Mouse (Mus musculus): ENCODE measurements around the gene Uap1l1. TPM values are rescaled to one million over a fixed set of nuclear protein-coding genes. Genes with fewer than 3 reads are reported as not detected.

Uap1l1 gene
- polyA plus RNA-seq, 1 experiment from 2014 or later, result 4.4 TPM

DNA sequence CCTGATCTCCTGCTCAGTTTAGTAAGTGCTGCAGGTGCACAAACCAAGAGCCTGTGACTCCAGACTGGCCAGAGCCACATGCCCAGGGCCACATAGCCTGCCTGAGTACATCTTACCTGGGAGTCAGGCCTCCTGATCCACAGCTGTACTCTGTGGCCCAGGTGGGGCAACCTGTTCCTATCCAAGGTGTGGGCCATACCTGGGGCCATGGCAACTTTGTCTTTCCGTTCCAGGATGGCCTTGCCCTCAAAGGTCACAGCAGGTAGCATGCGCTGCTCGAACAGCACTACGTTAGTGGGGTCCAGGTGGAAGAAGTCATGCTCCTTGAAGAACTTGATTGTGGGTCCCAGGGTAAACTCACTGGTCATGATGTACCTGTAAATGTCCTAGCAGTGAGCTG, 1.2 kb downstream of the Uap1l1 start:
- peaks cover 11% of the 10 kb centered on the region for H3K4me1 ChIP-seq (replicated peaks)
- no peaks in the 10 kb centered on the region for H3K36me3 ChIP-seq
- no peak overlapping the region for H3K27ac ChIP-seq
- H3K9ac ChIP-seq (replicated peaks), result no peak overlapping the region
- peaks cover 52% of the 10 kb centered on the region for H3K27me3 ChIP-seq
- H3K4me3 ChIP-seq (replicated peaks), result no peak overlapping the region
- H3K4me2 ChIP-seq (replicated peaks), result no peak overlapping the region; the same call in 1 of the 2 replicates
- H3K9me3 ChIP-seq, result no peaks in the 10 kb centered on the region
- 84% methylated on average over 4 of the region's 4 CpGs for WGBS
- no peak for ATAC-seq

DNA sequence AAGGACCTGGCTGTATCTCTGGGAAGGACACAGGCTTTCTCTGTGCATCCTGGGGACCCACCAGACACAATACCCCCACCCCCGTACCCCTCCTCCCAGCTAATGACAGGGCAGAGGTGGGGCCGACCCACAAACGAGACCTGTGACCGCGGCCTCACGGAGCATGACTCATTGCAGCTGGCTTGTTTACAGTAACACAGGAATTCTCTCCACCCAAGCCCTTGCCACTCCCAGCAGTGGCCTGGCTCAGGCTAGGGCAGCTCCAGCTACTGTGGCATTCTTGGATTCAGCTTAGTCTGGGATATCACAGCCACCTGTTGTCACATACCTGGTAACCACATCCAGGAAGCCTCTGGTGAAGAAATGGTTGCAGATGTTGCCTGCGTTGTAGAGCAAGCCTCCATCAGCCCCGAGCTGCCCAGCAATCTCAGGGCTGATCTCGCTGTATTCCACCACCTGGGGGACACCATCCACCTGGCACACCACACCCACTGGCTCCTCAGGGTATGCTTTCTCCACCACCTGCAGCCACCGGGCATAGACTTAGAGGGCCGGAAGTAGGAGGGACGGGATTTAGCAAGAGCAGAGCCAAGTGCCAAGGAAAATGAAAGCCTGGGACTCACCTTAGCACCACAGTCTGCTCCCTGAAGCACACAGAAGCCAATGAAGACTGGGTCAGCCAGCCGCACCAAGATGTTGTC, 1.9 kb downstream of the Uap1l1 start:
- peaks cover 48% of the 10 kb centered on the region for H3K27me3 ChIP-seq
- no peak overlapping the region for H3K27ac ChIP-seq
- no peak overlapping the region for H3K4me3 ChIP-seq (replicated peaks)
- H3K9me3 ChIP-seq, result no peaks in the 10 kb centered on the region
- H3K4me1 ChIP-seq (replicated peaks), result peaks cover 11% of the 10 kb centered on the region
- H3K36me3 ChIP-seq, result no peaks in the 10 kb centered on the region
- ATAC-seq, result no peak
- no peak overlapping the region for H3K4me2 ChIP-seq (replicated peaks)
- no peak overlapping the region; the same call in 1 of the 2 replicates for H3K9ac ChIP-seq (replicated peaks)
- WGBS, result 65% methylated on average over 13 of the region's 13 CpGs

- 75% methylated on average over 4 of the region's 4 CpGs for WGBS
- no peak overlapping the region for H3K4me3 ChIP-seq (replicated peaks)
These were observed 5.6 kb downstream of the Uap1l1 start for GRCm38 (mm10) chr2:25359848-25360247.

GRCm38 (mm10) chr2:25356208-25357079, 9.0 kb downstream of the Uap1l1 start, which contains the start of gene Dpp7:
TSS of gene Dpp7 (minus strand) at chr2:25356359.
- no peak within 1 kb of the TSS for H3K27ac ChIP-seq

More at GRCm38 (mm10) chr2:25359848-25360247, 5.6 kb downstream of the Uap1l1 start:
- Histone ChIP-seq H3K27ac (no peak overlapping the region), H3K9ac (replicated peaks) (no peak overlapping the region), H3K4me1 (replicated peaks) (peaks cover 26% of the 10 kb centered on the region), H3K4me2 (replicated peaks) (no peak overlapping the region), H3K9me3 (no peaks in the 10 kb centered on the region), H3K27me3 (peaks cover 19% of the 10 kb centered on the region), H3K36me3 (no peaks in the 10 kb centered on the region)
- ATAC-seq, result no peak

DNA sequence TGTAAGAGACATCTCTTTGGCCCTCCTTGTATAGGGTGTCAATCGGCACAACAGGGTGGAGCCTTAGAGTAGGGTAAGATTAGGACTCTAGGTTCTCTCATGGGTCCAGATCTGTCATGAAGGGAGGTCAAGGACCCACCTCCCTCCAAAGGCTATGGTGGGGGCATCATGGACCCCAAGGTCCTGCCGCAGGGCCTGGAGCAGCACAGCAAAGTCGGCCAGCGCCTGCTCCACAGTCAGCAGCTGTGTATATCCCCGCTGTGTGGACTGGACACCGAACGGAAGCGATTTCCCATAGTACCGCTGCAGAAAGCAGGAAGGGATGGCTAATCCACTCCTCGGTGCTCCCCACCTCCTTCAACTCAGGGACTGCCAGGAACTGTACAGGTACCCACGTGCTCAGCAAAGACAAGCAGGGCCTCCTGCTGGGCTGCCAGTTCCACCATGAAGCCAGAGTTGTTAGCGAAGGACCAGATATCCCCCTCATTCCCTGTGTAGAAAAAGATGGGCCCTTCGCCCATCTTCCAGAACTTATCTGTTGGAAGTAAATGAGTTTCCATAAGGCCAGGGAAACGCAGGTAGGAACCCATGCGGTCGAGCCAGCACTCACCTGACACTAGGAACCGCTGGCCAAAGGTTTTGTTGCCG, 9.9 kb downstream of the Uap1l1 start:
- Histone ChIP-seq H3K9ac (replicated peaks) (peak overlapping the region; percentile 60), H3K36me3 (peaks cover 35% of the 10 kb centered on the region), H3K4me2 (replicated peaks) (peak overlapping the region; percentile 91), H3K27me3 (no peaks in the 10 kb centered on the region), H3K4me3 (replicated peaks) (peak overlapping the region; percentile 55), H3K4me1 (replicated peaks) (peaks cover 24% of the 10 kb centered on the region), H3K9me3 (no peaks in the 10 kb centered on the region), H3K27ac (no peak overlapping the region)
- whole genome bisulfite sequencing, result 38% methylated on average over 18 of the region's 18 CpGs
- ATAC-seq, result peak; percentile 38; the same call in 1 of the 2 replicates

More at GRCm38 (mm10) chr2:25356208-25357079, 9.0 kb downstream of the Uap1l1 start, which contains the start of gene Dpp7:
- H3K36me3 ChIP-seq, result peaks cover 26% of the 10 kb centered on the region
- no peaks in the 10 kb centered on the region for H3K27me3 ChIP-seq
- peak within 1 kb of the TSS; percentile 55 for H3K4me3 ChIP-seq (replicated peaks)
- H3K9me3 ChIP-seq, result no peaks in the 10 kb centered on the region
- peaks cover 24% of the 10 kb centered on the region for H3K4me1 ChIP-seq (replicated peaks)
- peak within 1 kb of the TSS; percentile 91 for H3K4me2 ChIP-seq (replicated peaks)
- peak; percentile 87 for ATAC-seq
- WGBS, result 3% methylated on average over 13 of the region's 13 CpGs
- H3K9ac ChIP-seq (replicated peaks), result peak within 1 kb of the TSS; percentile 60

DNA sequence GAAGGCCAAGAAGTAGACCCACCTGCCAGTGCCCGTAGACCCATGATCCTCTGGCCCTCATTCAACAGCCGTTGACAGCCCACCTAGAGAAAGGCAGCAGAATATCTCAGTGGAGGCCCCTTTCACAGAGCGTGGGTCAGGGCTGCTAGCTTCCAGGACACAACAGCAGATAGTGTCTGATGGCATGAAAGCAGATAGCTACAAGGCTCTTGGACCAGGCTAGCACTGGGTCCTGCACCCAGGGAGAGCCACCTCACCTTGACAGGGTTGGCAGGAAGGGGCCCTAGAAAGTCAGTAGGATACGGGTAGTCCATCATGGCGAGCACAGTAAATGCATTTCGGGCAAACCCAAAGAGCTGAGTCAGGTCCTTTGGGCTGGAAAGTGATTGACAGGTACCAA, 11.3 kb downstream of the Uap1l1 start:
- H3K27ac ChIP-seq, result no peak overlapping the region
- H3K4me2 ChIP-seq (replicated peaks), result no peak overlapping the region
- H3K36me3 ChIP-seq, result peaks cover 49% of the 10 kb centered on the region
- no peak for ATAC-seq
- H3K4me3 ChIP-seq (replicated peaks), result no peak overlapping the region
- 89% methylated on average over 6 of the region's 6 CpGs for WGBS
- H3K27me3 ChIP-seq, result no peaks in the 10 kb centered on the region
- no peaks in the 10 kb centered on the region for H3K9me3 ChIP-seq
- H3K4me1 ChIP-seq (replicated peaks), result peaks cover 24% of the 10 kb centered on the region
- no peak overlapping the region for H3K9ac ChIP-seq (replicated peaks)

- H3K9ac ChIP-seq (replicated peaks), result no peak overlapping the region
- peaks cover 11% of the 10 kb centered on the region for H3K4me1 ChIP-seq (replicated peaks)
- H3K4me3 ChIP-seq (replicated peaks), result no peak overlapping the region
- no peaks in the 10 kb centered on the region for H3K9me3 ChIP-seq
- H3K27ac ChIP-seq, result no peak overlapping the region
- peaks cover 82% of the 10 kb centered on the region for H3K36me3 ChIP-seq
- no peaks in the 10 kb centered on the region for H3K27me3 ChIP-seq
- no peak overlapping the region for H3K4me2 ChIP-seq (replicated peaks)
- WGBS, result 95% methylated on average over 3 of the region's 3 CpGs
- ATAC-seq, result no peak
These were observed 14.8 kb downstream of the Uap1l1 start for GRCm38 (mm10) chr2:25350701-25351100.

DNA sequence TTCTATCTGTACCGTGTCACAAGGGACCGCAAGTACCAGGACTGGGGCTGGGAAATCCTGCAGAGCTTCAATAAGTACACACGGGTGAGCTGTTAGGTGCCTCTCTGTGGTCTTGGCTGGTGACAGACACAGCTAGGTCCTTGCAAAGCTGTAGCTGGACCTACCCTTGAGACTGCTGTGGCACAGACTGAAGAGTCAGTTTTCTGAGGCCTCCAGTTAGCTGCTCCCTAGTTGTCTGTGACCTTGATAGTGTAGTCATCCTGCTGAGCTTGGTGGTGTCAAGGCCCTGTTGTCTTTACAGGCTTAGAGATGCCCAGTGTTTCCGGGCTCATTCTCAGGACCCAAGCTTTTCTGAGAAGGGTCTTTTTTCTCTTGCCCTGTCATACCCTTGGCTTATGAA, 16.0 kb downstream of the Uap1l1 start:
- H3K27ac ChIP-seq, result no peak overlapping the region
- no peak overlapping the region for H3K4me2 ChIP-seq (replicated peaks)
- peaks cover 94% of the 10 kb centered on the region for H3K36me3 ChIP-seq
- no peaks in the 10 kb centered on the region for H3K9me3 ChIP-seq
- H3K27me3 ChIP-seq, result no peaks in the 10 kb centered on the region
- ATAC-seq, result no peak
- 90% methylated on average over 4 of the region's 4 CpGs for WGBS
- H3K9ac ChIP-seq (replicated peaks), result no peak overlapping the region
- no peaks in the 10 kb centered on the region for H3K4me1 ChIP-seq (replicated peaks)
- H3K4me3 ChIP-seq (replicated peaks), result no peak overlapping the region

DNA sequence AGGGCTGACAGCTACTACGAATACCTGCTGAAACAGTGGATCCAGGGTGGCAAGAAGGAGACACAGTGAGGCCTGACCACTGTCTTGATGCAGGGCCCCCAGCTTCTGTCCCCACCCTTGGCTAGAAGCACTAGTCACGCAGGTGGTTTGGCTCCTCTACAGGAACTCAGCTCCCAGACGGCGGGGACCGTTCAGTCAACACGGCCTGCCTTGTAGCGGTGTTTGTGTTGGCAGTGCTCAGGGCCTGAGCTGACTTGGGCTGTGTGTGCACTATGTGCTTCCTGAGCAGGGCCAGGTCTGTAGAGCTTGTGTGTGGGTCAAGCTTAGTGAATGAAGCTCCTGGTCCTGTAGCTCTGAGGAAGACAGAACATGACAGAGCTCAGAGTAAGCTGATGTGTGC, 17.3 kb downstream of the Uap1l1 start:
- Histone ChIP-seq H3K9ac (replicated peaks) (no peak overlapping the region), H3K4me3 (replicated peaks) (no peak overlapping the region), H3K9me3 (no peaks in the 10 kb centered on the region), H3K36me3 (peaks cover 97% of the 10 kb centered on the region), H3K27me3 (no peaks in the 10 kb centered on the region), H3K4me1 (replicated peaks) (no peaks in the 10 kb centered on the region), H3K27ac (no peak overlapping the region), H3K4me2 (replicated peaks) (no peak overlapping the region)
- WGBS, result 98% methylated on average over 7 of the region's 7 CpGs
- no peak for ATAC-seq

DNA sequence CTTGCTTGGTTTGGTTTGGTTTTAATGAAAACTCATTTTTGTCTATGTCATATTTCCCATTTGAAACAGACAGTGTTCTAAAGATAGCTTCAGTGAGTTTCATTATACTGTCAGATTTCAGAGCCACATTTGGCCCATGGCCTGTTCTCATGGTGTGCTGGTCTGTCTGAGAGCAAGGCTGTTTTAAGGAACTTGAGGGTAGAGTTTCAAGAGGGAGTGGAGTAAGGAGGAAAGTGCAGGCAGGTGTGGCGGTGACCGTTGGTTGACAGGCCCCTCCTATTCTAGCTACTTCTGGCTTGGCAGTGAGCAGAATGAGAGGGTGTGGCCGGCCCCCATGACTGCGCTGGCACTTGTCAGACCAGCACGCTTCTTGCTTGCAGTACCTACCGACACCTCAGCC, 27.2 kb downstream of the Uap1l1 start:
- Histone ChIP-seq H3K36me3 (peaks cover 88% of the 10 kb centered on the region), H3K4me3 (replicated peaks) (no peak overlapping the region), H3K27ac (no peak overlapping the region), H3K27me3 (no peaks in the 10 kb centered on the region), H3K4me2 (replicated peaks) (no peak overlapping the region), H3K9me3 (no peaks in the 10 kb centered on the region), H3K4me1 (replicated peaks) (peaks cover 18% of the 10 kb centered on the region), H3K9ac (replicated peaks) (no peak overlapping the region)
- WGBS, result 94% methylated on average over 6 of the region's 6 CpGs
- no peak for ATAC-seq

DNA sequence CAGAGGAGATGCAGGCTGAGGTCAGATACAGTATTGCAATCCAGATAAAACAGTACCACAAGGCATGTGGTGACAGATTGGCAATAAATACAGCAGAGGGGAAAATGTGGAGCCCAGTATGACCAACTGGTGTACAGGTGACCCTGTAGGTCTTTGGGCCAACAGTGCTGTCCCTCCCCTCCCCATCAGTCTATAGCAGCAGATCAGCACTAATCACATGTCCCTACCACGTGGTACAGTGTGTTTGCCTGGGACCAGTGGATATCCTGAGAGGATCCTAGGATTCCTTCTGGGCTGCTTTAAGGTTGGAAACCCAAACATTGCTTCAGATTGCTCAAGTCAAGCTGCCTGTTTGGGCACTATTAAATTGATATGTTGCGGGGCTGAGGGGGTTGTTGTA, 31.9 kb downstream of the Uap1l1 start:
- Histone ChIP-seq H3K27me3 (no peaks in the 10 kb centered on the region), H3K4me3 (replicated peaks) (peak overlapping the region; percentile 94), H3K4me1 (replicated peaks) (peaks cover 30% of the 10 kb centered on the region), H3K36me3 (peaks cover 49% of the 10 kb centered on the region), H3K4me2 (replicated peaks) (peak overlapping the region; percentile 97), H3K9me3 (no peaks in the 10 kb centered on the region), H3K27ac (no peak overlapping the region), H3K9ac (replicated peaks) (peak overlapping the region; percentile 90)
- ATAC-seq, result no peak
- 83% methylated on average over 2 of the region's 2 CpGs for WGBS
